Mouse (Mus musculus) heart, postnatal 0 days (tissue): ENCODE measurements at regions not wholly inside any gene's neighbourhood (a gene's known extent, or its start where the extent isn't known, plus 50 kb on each side); places are given as distances from the start of the nearest gene placed in this dataset.

ENCODE experiments used
- ATAC-seq: fragments of 200-750 bp; cut with Nextera tagmentation; 2 replicates; pipeline ENCODE4 v1.8.0; 2017; ENCODE audit warnings: low read depth, moderate number of reproducible peaks, moderate library complexity; ENCODE audit not compliant: insufficient read depth
- DNase-seq: peaks from one replicate; pipeline ENCODE4 v3.0.0-alpha.2; 2016; ENCODE audit warnings: low spot score
- H3K27ac ChIP-seq: fragments of 300-500 bp; sonication (generic); 2 replicates; pipeline ENCODE4 v1.5.1; 2014; ENCODE audit warnings: low read depth, mild to moderate bottlenecking
- H3K27me3 ChIP-seq: fragments of 300-500 bp; sonication (generic); 2 replicates; pipeline ENCODE4 v1.6.1; 2014; ENCODE audit warnings: low read length, mixed read lengths; ENCODE audit not compliant: control insufficient read depth, insufficient read depth
- H3K36me3 ChIP-seq: fragments of 300-500 bp; sonication (generic); replicated peaks from 2 replicates; pipeline ENCODE4 v1.6.1; 2014; ENCODE audit warnings: low read length, mixed read lengths; ENCODE audit not compliant: control insufficient read depth, insufficient read depth
- H3K4me1 ChIP-seq: fragments of 300-500 bp; sonication (generic); 2 replicates; pipeline ENCODE4 v1.6.1; 2014; ENCODE audit warnings: antibody characterized with exemption; ENCODE audit not compliant: control insufficient read depth, insufficient read depth
- H3K4me2 ChIP-seq: fragments of 300-500 bp; sonication (generic); 2 replicates; pipeline ENCODE4 v1.6.1; 2014; ENCODE audit warnings: low read depth, mild to moderate bottlenecking, low read length, moderate library complexity
- H3K4me3 ChIP-seq: fragments of 300-500 bp; sonication (generic); 2 replicates; pipeline ENCODE4 v1.5.1; 2014; ENCODE audit warnings: low read depth, low read length
- H3K9ac ChIP-seq: fragments of 300-500 bp; sonication (generic); replicated peaks from 2 replicates; pipeline ENCODE4 v1.6.1; 2014; ENCODE audit warnings: low read depth, low read length, mixed read lengths
- H3K9me3 ChIP-seq: fragments of 300-500 bp; sonication (generic); replicated peaks from 2 replicates; pipeline ENCODE4 v1.6.1; 2016; ENCODE audit warnings: low read length; ENCODE audit not compliant: control insufficient read depth
- CTCF ChIP-seq: IDR thresholded peaks from 2 replicates; pipeline ENCODE4 v1.5.1; 2016; ENCODE audit warnings: antibody characterized with exemption, control low read depth, low read depth
- EP300 ChIP-seq: IDR thresholded peaks from 2 replicates; pipeline ENCODE4 v1.6.1; 2016; ENCODE audit warnings: antibody characterized with exemption, low read depth
- WGBS: fragments of 180-500 bp; shearing (Covaris S2); extraction: QIAGEN DNeasy Blood & Tissue Kit; methylation state at CpG from one replicate; pipeline ENCODE4 v1.1.7; 2014; 5-methylcytosine and 5-hydroxymethylcytosine counted together

DNA sequence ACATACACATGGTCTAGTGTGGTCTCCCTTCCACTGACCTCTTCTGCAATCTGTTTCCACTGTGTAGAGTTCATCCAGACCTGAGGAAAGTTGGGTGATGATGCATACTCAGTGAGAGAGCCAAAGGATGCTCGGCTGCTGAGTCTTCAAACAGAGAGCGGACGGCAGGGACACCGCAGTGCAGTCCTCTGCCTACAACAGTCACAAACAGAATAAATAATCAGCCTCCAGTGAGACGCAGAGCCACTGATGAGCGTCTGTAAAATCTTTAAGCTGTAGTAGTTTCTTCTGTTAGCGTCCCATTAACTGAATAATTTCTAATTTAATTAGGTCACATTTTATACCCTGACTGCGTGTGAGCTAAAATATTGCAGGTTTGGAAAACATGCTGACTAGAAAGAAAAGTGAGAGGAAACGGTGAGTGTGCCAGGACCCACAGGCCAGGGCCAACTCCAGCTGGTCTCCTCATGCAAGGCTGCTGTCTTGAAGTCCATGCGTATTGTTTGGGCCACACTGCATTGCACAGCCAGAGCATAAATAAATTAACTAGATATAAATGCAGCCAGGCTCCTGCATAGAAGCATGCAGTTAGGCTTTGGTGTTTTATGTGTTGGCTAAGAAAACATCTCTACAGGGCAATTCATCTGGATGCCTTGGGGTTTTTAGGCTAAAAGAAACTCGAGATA, 551.0 kb downstream of the Plekhb2 start:
- 83% methylated on average over 11 of the region's 11 CpGs for WGBS
- no peak overlapping the region for H3K4me3 ChIP-seq
- DNase-seq (no peak), ATAC-seq (no peak)
- H3K27me3 ChIP-seq, result no peaks in the 10 kb centered on the region
- H3K27ac ChIP-seq, result no peak overlapping the region
- H3K4me2 ChIP-seq, result no peak overlapping the region
- H3K4me1 ChIP-seq, result no peaks in the 10 kb centered on the region
- no peaks in the 10 kb centered on the region for H3K9me3 ChIP-seq
- no peak overlapping the region for H3K9ac ChIP-seq
- no peaks in the 10 kb centered on the region for H3K36me3 ChIP-seq
- no peak for TF ChIP-seq CTCF
- TF ChIP-seq EP300, result no peak

- Histone ChIP-seq H3K4me1 (no peaks in the 10 kb centered on the region), H3K9ac (no peak overlapping the region), H3K27ac (no peak overlapping the region), H3K9me3 (no peaks in the 10 kb centered on the region), H3K4me3 (no peak overlapping the region), H3K36me3 (no peaks in the 10 kb centered on the region), H3K27me3 (no peaks in the 10 kb centered on the region), H3K4me2 (no peak overlapping the region)
- TF ChIP-seq EP300, result no peak
- TF ChIP-seq CTCF, result no peak
- ATAC-seq (no peak), DNase-seq (no peak)
- 84% methylated on average over 4 of the region's 4 CpGs for whole genome bisulfite sequencing
These were observed 553.2 kb downstream of the Plekhb2 start for GRCm38 (mm10) chr1:35402995-35403394.

GRCm38 (mm10) chr1:35405418-35405817, 555.6 kb downstream of the Plekhb2 start:
- WGBS, result 75% methylated on average over 6 of the region's 6 CpGs

DNA sequence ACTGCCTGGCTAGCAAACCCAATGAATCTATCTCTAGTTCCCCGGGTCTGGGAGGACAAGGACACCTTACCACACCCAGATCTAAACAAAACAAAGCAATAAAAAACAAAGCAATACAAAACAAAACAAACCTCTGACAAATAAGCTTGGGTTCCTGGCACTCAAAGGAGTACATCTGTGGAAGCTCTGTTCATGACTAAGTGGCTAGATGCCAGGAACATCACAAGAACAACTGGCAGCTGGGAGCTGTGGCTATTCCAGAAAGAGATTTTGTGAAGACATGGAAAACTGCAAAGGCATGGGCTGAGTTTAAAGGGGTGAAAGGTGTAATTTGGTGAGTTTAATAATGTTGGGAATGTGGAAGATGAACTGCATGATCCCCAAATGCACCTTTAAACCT, 565.9 kb downstream of the Plekhb2 start:
- Histone ChIP-seq H3K4me1 (no peaks in the 10 kb centered on the region), H3K9me3 (no peaks in the 10 kb centered on the region), H3K36me3 (no peaks in the 10 kb centered on the region), H3K4me3 (no peak overlapping the region), H3K9ac (no peak overlapping the region), H3K4me2 (no peak overlapping the region), H3K27ac (no peak overlapping the region), H3K27me3 (no peaks in the 10 kb centered on the region)
- DNase-seq, result no peak
- TF ChIP-seq CTCF (no peak), EP300 (no peak)
- no peak for ATAC-seq
- 62% methylated on average over 1 of the region's 1 CpGs for WGBS

More at GRCm38 (mm10) chr1:35405418-35405817, 555.6 kb downstream of the Plekhb2 start:
- no peak for TF ChIP-seq EP300
- no peak for TF ChIP-seq CTCF
- Histone ChIP-seq H3K36me3 (no peaks in the 10 kb centered on the region), H3K4me2 (no peak overlapping the region), H3K9me3 (no peaks in the 10 kb centered on the region), H3K27ac (no peak overlapping the region), H3K4me3 (no peak overlapping the region), H3K4me1 (no peaks in the 10 kb centered on the region), H3K27me3 (no peaks in the 10 kb centered on the region), H3K9ac (no peak overlapping the region)
- DNase-seq (no peak), ATAC-seq (no peak)

GRCm38 (mm10) chr1:35428126-35428840, 578.5 kb downstream of the Plekhb2 start:
- H3K9me3 ChIP-seq, result 0 out of 2 replicates have a peak, but pooled peaks cover 3% of the 10 kb centered on the region
- no peak for ATAC-seq
- no peak for DNase-seq
- no peaks in the 10 kb centered on the region for H3K36me3 ChIP-seq
- H3K4me1 ChIP-seq, result no peaks in the 10 kb centered on the region
- no peak overlapping the region for H3K9ac ChIP-seq
- no peak overlapping the region for H3K27ac ChIP-seq
- no peak overlapping the region for H3K4me2 ChIP-seq
- H3K4me3 ChIP-seq, result no peak overlapping the region
- no peak for TF ChIP-seq EP300
- TF ChIP-seq CTCF, result no peak
- 75% methylated on average over 8 of the region's 8 CpGs for WGBS
- H3K27me3 ChIP-seq, result no peaks in the 10 kb centered on the region
